Mouse (Mus musculus) neural tube, embryonic 12.5 days (tissue): ENCODE measurements at regions not wholly inside any gene's neighbourhood (a gene's known extent, or its start where the extent isn't known, plus 50 kb on each side); places are given as distances from the start of the nearest gene placed in this dataset.
"Not testable (repeated sequence)": the region's sequence is repeated elsewhere in the genome, so short reads cannot be mapped to it uniquely, and the experiment has no call there.

Source experiments
- ATAC-seq: fragments of 200-750 bp; cut with Nextera tagmentation; 2 replicates; pipeline ENCODE4 v1.8.0; 2017; ENCODE audit warnings: low read depth, mild to moderate bottlenecking, moderate TSS enrichment, moderate library complexity; ENCODE audit not compliant: low FRiP score
- H3K27ac ChIP-seq: fragments of 300-500 bp; sonication (generic); 2 replicates; pipeline ENCODE4 v1.5.1; 2016
- H3K27me3 ChIP-seq: fragments of 300-500 bp; sonication (generic); replicated peaks from 2 replicates; pipeline ENCODE4 v1.6.1; 2016; ENCODE audit warnings: mild to moderate bottlenecking
- H3K36me3 ChIP-seq: fragments of 300-500 bp; sonication (generic); 2 replicates; pipeline ENCODE4 v1.6.1; 2016; ENCODE audit warnings: mild to moderate bottlenecking
- H3K4me1 ChIP-seq: fragments of 300-500 bp; sonication (generic); 2 replicates; pipeline ENCODE4 v1.6.1; 2016
- H3K4me2 ChIP-seq: fragments of 300-500 bp; sonication (generic); replicated peaks from 2 replicates; pipeline ENCODE4 v1.6.1; 2016; ENCODE audit warnings: mild to moderate bottlenecking
- H3K4me3 ChIP-seq: fragments of 300-500 bp; sonication (generic); 2 replicates; pipeline ENCODE4 v1.5.1; 2016
- H3K9ac ChIP-seq: fragments of 300-500 bp; sonication (generic); 2 replicates; pipeline ENCODE4 v1.6.1; 2016; ENCODE audit warnings: mild to moderate bottlenecking
- H3K9me3 ChIP-seq: fragments of 300-500 bp; sonication (generic); 2 replicates; pipeline ENCODE4 v1.6.1; 2016; ENCODE audit warnings: mild to moderate bottlenecking
- WGBS: fragments of 180-500 bp; shearing (Covaris S2); methylation state at CpG from one replicate; pipeline ENCODE4 v1.1.7; 2016; 5-methylcytosine and 5-hydroxymethylcytosine counted together

DNA sequence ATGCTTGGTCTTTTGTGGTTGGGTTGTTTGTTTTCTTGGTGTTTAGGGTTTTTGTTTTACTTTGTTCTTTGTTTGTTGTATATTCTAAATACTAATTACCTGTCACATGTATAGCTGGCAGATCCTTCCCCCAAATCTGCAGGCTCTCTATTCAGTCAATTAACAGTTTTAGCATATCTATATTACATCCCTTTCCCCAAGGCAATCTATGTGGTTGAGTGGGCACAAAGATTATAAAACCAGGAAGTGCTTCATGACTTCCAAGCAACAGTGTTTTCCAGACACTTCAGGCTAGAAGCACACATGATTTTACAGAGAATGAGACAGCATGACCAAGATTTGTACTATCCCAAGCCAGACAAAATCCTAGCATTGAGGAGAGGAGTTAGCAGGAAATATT, 544.4 kb upstream of the Pou3f4 start:
- H3K9ac ChIP-seq, result no peak overlapping the region
- H3K9me3 ChIP-seq, result no peaks in the 10 kb centered on the region
- H3K4me2 ChIP-seq, result no peak overlapping the region
- no peak overlapping the region for H3K27ac ChIP-seq
- ATAC-seq, result no peak
- no peaks in the 10 kb centered on the region for H3K4me1 ChIP-seq
- no peaks in the 10 kb centered on the region for H3K27me3 ChIP-seq
- no peaks in the 10 kb centered on the region for H3K36me3 ChIP-seq
- no peak overlapping the region for H3K4me3 ChIP-seq

- H3K4me1 ChIP-seq, H3K27ac ChIP-seq, H3K9ac ChIP-seq, H3K4me2 ChIP-seq, H3K9me3 ChIP-seq, H3K36me3 ChIP-seq, H3K27me3 ChIP-seq, H3K4me3 ChIP-seq, ATAC-seq: not testable (repeated sequence)
- 76% methylated on average over 3 of the region's 3 CpGs for WGBS
These were observed 539.8 kb upstream of the Pou3f4 start for GRCm38 (mm10) chrX:110274277-110274676.

GRCm38 (mm10) chrX:110275390-110275789, 538.7 kb upstream of the Pou3f4 start:
- no peaks in the 10 kb centered on the region for H3K9me3 ChIP-seq
- ATAC-seq, result no peak
- no peak overlapping the region for H3K27ac ChIP-seq
- no peaks in the 10 kb centered on the region for H3K36me3 ChIP-seq
- no peak overlapping the region for H3K9ac ChIP-seq
- no peaks in the 10 kb centered on the region for H3K27me3 ChIP-seq
- no peak overlapping the region for H3K4me3 ChIP-seq
- no peaks in the 10 kb centered on the region for H3K4me1 ChIP-seq
- 96% methylated on average over 4 of the region's 4 CpGs for WGBS
- no peak overlapping the region for H3K4me2 ChIP-seq

DNA sequence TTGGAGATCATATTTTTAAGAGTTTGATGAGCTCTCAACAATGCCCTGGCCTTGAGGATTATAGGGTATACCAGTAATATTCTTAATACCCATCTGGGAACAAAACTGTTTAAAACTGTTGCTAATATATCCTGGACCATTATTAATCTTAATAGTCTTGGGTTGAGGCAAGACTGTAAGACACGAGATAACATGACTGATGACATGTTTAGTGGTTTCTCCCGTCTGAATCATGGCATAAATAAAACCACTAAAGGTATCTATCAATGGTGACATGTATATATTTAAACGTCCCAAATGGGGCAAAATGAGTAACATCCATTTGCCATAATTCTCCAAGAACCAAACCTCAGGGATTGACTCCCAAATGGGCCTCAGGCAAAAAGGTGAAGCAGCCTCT, 538.2 kb upstream of the Pou3f4 start:
- Histone ChIP-seq H3K9me3 (no peaks in the 10 kb centered on the region), H3K27me3 (no peaks in the 10 kb centered on the region), H3K4me1 (no peaks in the 10 kb centered on the region), H3K36me3 (no peaks in the 10 kb centered on the region), H3K4me2 (no peak overlapping the region), H3K27ac (no peak overlapping the region), H3K4me3 (no peak overlapping the region), H3K9ac (no peak overlapping the region)
- 86% methylated on average over 3 of the region's 3 CpGs for WGBS
- ATAC-seq, result no peak

- Histone ChIP-seq H3K9me3 (no peaks in the 10 kb centered on the region), H3K27me3 (no peaks in the 10 kb centered on the region), H3K9ac (no peak overlapping the region), H3K36me3 (no peaks in the 10 kb centered on the region), H3K27ac (no peak overlapping the region), H3K4me2 (no peak overlapping the region), H3K4me1 (no peaks in the 10 kb centered on the region), H3K4me3 (no peak overlapping the region)
- WGBS, result 90% methylated on average over 14 of the region's 14 CpGs
- no peak for ATAC-seq
These were observed 534.4 kb upstream of the Pou3f4 start for GRCm38 (mm10) chrX:110279492-110280213.

- H3K27ac ChIP-seq, H3K27me3 ChIP-seq, H3K9me3 ChIP-seq, H3K4me1 ChIP-seq, H3K4me3 ChIP-seq, H3K4me2 ChIP-seq, H3K9ac ChIP-seq, ATAC-seq, H3K36me3 ChIP-seq: not testable (repeated sequence)
- WGBS, result 90% methylated on average over 13 of the region's 13 CpGs
These were observed 532.6 kb upstream of the Pou3f4 start for GRCm38 (mm10) chrX:110281389-110281872.

DNA sequence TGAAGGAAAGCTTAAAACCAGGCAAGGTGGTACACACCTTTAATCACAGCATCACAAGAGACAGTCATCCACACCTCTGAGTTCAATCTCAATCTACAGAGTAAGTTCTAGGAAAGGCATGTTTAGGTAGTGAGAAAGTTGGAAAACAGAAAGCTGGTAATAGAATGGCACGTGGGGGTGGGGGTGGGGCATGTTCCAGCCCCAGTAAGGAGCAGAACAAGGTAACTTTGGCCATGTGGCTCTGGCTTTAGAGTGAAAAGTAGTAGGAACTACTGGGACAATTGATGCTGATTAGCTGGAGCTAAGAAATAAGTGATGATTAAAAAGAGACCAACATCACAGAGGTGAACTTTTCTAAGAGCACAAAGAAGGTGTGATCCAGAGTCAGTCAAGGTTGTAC, 532.2 kb upstream of the Pou3f4 start:
- Histone ChIP-seq H3K27ac (no peak overlapping the region), H3K4me2 (no peak overlapping the region), H3K4me1 (no peaks in the 10 kb centered on the region), H3K9me3 (no peaks in the 10 kb centered on the region), H3K36me3 (no peaks in the 10 kb centered on the region), H3K4me3 (no peak overlapping the region), H3K9ac (no peak overlapping the region), H3K27me3 (no peaks in the 10 kb centered on the region)
- WGBS, result 79% methylated on average over 1 of the region's 1 CpGs
- no peak for ATAC-seq

DNA sequence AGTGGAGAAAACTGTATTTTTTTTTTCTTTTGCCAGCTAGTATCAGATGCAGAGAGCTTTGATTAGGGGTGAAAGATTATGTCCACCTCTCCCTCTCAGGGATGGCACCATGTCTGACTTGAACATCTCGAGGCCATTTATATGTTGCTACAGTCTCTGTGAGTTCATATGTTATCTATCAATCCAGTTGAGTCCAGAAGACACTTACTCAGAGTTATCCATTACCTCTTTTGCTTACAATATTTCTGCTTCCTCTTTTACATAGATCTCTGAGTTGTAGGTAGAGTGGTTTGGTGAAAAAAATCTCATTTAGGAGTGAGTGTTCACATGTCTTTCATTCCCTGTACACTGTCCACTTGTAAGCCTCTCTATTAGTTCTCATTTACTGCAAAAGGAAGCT, 524.7 kb upstream of the Pou3f4 start:
- 82% methylated on average over 1 of the region's 1 CpGs for WGBS
- no peaks in the 10 kb centered on the region for H3K36me3 ChIP-seq

DNA sequence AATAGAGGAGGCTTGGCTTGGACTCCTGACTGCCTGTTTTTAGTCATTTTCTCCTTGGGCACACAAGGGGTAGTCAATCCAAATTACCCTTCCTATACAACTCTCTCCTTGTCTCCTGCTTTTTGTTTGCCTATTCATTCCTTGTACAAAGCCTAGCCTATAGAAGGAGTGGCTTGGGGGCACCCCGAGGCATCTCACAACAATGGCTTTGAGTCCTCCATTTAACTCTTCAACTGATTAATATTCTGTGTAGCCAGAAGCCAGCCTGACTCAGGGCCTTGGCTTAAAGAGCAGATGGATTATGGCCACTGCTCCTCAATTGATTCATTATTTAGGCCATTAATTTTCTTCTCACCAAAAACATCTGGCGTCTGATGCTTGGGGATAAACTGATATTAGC, 506.4 kb upstream of the Pou3f4 start:
- peak; percentile 91 for ATAC-seq
- Histone ChIP-seq H3K9ac (no peak overlapping the region), H3K9me3 (no peaks in the 10 kb centered on the region), H3K36me3 (no peaks in the 10 kb centered on the region), H3K4me1 (no peaks in the 10 kb centered on the region), H3K27ac (no peak overlapping the region), H3K27me3 (no peaks in the 10 kb centered on the region), H3K4me3 (no peak overlapping the region), H3K4me2 (no peak overlapping the region)
- WGBS, result 34% methylated on average over 2 of the region's 2 CpGs

More for the DNA sequence above, 524.7 kb upstream of the Pou3f4 start:
- H3K27ac ChIP-seq, result no peak overlapping the region
- no peak overlapping the region for H3K9ac ChIP-seq
- no peak overlapping the region for H3K4me3 ChIP-seq
- no peak for ATAC-seq
- H3K9me3 ChIP-seq, result no peaks in the 10 kb centered on the region
- H3K4me1 ChIP-seq, result no peaks in the 10 kb centered on the region
- no peak overlapping the region for H3K4me2 ChIP-seq
- no peaks in the 10 kb centered on the region for H3K27me3 ChIP-seq

GRCm38 (mm10) chrX:110308810-110309209, 505.3 kb upstream of the Pou3f4 start:
- Histone ChIP-seq H3K27ac (no peak overlapping the region), H3K27me3 (no peaks in the 10 kb centered on the region), H3K36me3 (no peaks in the 10 kb centered on the region), H3K4me1 (no peaks in the 10 kb centered on the region), H3K9me3 (no peaks in the 10 kb centered on the region), H3K4me3 (no peak overlapping the region), H3K4me2 (no peak overlapping the region), H3K9ac (no peak overlapping the region)
- 68% methylated on average over 2 of the region's 2 CpGs for WGBS
- ATAC-seq, result peak; percentile 48; the same call in 1 of the 2 replicates

GRCm38 (mm10) chrX:110317825-110318769, 496.0 kb upstream of the Pou3f4 start:
- ATAC-seq, result peak; percentile 88
- no peak overlapping the region for H3K27ac ChIP-seq

GRCm38 (mm10) chrX:110320250-110320649, 493.8 kb upstream of the Pou3f4 start:
- ATAC-seq, result no peak
- Histone ChIP-seq H3K9ac (no peak overlapping the region), H3K4me3 (no peak overlapping the region), H3K36me3 (no peaks in the 10 kb centered on the region), H3K4me1 (no peaks in the 10 kb centered on the region), H3K4me2 (no peak overlapping the region), H3K27me3 (no peaks in the 10 kb centered on the region), H3K9me3 (no peaks in the 10 kb centered on the region), H3K27ac (no peak overlapping the region)

More at GRCm38 (mm10) chrX:110317825-110318769, 496.0 kb upstream of the Pou3f4 start:
- no peak overlapping the region for H3K9ac ChIP-seq
- WGBS, result 34% methylated on average over 8 of the region's 8 CpGs
- no peaks in the 10 kb centered on the region for H3K9me3 ChIP-seq
- no peaks in the 10 kb centered on the region for H3K27me3 ChIP-seq
- no peaks in the 10 kb centered on the region for H3K36me3 ChIP-seq
- H3K4me1 ChIP-seq, result no peaks in the 10 kb centered on the region
- no peak overlapping the region for H3K4me2 ChIP-seq
- H3K4me3 ChIP-seq, result no peak overlapping the region
